Mouse (Mus musculus) left cerebral cortex, adult 8-10 months (tissue): ENCODE measurements around the gene Egfl8. TPM values are rescaled to one million over a fixed set of nuclear protein-coding genes. Genes with fewer than 3 reads are reported as not detected.

Experiments used
- DNase-seq, 2 experiments: peaks; one replicate each; pipeline ENCODE4 v3.0.0; 2022; ENCODE audit warnings: low spot score in 2 of 2
- total RNA-seq, 4 experiments: library from RNA; stranded (reverse); gene quantifications; 2 replicates each; pipeline ENCODE4 v1.2.4; 2022

Gene Egfl8
- total RNA-seq, 4 experiments from 2014 or later, result 3.0 to 4.9 (median 3.4) TPM

- no peak for DNase-seq
Observed at GRCm38 (mm10) chr17:34597566-34598095, 18.1 kb downstream of the Egfl8 start, which contains the start of gene Ager. Gene Ager (plus strand): TSS chr17:34597862.

DNA sequence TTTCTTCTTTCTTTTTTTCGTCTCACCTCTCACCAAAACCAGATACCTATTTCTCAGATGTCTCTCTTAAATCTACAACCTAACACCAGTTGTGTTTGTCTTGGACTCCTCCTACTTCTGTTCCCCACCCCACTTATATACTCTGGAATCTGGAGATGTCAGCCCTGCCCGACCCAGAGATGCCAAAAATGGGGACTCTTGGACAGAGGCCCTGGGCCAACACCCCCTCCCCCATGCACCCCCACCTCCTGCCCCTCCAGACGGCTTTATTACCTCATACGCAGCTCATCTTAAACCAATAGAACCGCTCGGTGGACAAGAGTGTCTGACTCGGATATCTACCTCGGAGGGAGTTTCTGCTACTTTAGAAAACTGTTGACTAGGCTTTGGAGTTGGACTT, 19.7 kb downstream of the Egfl8 start:
- no peak for DNase-seq

DNA sequence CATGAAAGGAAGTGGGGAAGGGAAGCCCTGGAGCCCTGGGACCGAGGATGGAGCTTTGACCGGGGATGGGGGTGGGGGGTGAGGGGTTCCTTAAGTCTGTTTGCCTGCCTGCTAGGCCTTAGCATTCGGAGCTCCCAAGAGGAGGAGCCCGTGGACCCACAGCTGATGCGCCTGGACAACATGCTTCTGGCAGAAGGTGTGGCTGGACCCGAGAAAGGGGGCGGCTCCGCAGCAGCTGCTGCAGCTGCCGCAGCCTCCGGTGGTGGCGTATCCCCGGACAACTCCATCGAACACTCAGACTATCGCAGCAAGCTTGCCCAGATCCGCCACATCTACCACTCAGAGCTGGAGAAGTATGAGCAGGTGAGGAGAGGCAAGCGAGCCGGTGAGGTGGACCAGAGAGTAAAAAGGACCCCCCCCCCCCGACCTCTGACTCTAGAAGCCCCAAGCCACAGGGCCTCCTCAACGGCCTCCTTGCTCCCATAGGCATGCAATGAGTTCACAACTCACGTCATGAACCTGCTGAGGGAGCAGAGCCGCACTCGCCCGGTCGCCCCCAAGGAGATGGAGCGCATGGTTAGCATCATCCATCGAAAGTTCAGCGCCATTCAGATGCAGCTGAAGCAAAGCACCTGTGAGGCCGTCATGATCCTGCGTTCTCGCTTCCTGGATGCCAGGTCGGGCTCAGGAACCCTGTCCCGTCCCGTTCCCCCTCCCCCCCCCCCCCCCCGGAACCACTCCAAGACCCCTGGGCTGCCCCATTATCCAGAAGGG, 21.8 kb downstream of the Egfl8 start:
- DNase-seq, result peak in 1 of 2 experiments; percentile 27

GRCm38 (mm10) chr17:34592581-34593549, 22.9 kb downstream of the Egfl8 start:
- peak in 1 of 2 experiments; percentile 43 for DNase-seq

DNA sequence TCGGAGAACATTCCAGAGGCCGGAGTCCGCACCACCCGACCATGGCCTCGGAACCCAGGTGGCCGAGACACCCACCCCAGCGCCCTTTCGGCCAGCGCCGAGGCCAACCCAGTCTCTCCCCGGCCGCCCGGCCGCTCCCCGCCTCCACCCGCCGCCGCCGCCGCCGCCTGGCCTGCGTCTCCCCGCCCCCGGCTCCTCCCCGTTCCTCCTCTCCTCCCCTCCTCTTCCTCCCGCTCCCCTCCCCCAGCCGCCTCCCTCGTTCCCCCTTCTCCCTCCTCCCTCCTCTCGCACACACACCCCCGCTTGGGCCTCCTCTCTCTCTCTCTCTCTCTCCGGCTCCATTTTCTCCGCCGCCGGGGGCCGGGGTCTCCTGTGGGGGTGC, 23.8 kb downstream of the Egfl8 start:
- peak in 1 of 2 experiments; percentile 39 for DNase-seq

- no peak for DNase-seq
Observed at GRCm38 (mm10) chr17:34591029-34591993, 24.5 kb downstream of the Egfl8 start, which contains the start of gene Pbx2. Gene Pbx2 (plus strand): TSS chr17:34591266.

DNA sequence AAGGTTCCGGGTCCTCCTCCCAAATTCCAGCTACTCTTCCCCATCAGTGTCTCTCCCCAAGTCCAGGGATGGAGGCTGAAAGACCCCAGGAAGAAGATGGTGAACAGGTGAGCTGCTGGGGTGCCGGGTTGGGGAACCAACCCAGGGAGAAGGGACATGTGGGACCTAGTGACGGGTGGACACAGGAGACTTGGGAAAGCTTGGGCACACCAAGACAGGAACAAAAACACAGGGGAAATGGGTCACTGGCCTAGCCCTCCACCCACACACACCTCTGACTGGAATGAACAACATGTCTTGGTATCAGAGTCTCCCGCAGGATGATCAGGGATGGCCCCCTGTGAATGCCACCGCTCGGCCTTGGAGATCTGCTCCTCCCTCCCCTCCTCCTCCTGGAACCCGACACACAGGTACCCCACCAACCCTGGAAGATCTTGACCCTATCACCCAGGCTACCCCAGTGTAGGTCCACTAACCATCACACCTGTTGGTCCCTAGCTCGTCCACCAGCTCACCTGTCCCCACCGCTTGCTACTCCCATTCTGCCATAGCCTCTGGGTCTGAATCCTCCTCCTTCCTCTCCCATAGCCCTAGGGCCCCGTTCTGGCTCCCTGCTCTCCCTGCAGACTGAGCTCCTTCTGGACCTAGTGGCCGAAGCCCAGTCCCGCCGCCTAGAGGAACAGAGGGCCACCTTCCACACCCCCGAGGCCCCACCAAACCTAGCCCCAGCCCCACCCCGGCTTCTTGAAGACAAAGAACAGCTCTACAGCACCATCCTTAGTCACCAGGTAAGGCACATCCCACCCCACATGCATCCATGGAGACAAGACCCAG, 25.4 kb downstream of the Egfl8 start:
- DNase-seq, result no peak

DNA sequence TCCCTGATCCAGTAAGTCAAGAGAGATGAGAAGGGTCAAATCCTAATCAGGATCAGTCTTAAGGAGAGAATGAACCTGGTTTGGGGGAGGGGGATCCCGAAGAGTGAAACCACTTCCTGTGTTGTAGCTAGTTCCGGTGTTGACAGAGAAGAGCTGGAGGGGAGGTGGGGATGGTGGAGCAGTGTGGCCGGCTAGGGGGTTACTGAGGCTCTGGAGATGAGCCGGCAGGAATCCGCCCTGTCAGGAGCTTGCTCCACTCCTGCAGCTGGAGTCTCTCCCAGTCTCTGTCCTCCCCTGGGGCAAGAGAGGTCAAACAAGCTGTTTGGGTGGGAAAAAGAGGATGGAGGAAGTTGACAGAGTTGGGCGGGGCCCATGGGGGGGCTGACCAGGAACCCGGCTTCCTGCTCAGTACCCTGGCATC, 26.1 kb downstream of the Egfl8 start, which contains the start of gene Gpsm3:
Gpsm3 (plus strand) TSS at position 126 of the 421 bp plus-strand sequence.
- DNase-seq, result no peak

- DNase-seq, result no peak
Observed at GRCm38 (mm10) chr17:34589206-34589605, 26.6 kb downstream of the Egfl8 start.

- no peak for DNase-seq
Observed at GRCm38 (mm10) chr17:34588767-34589166, 27.0 kb downstream of the Egfl8 start.

- DNase-seq, result no peak
Observed at GRCm38 (mm10) chr17:34587814-34588213, 28.0 kb downstream of the Egfl8 start.

GRCm38 (mm10) chr17:34587423-34587811, 28.4 kb downstream of the Egfl8 start:
- DNase-seq, result peak; percentile 96 to 99

DNA sequence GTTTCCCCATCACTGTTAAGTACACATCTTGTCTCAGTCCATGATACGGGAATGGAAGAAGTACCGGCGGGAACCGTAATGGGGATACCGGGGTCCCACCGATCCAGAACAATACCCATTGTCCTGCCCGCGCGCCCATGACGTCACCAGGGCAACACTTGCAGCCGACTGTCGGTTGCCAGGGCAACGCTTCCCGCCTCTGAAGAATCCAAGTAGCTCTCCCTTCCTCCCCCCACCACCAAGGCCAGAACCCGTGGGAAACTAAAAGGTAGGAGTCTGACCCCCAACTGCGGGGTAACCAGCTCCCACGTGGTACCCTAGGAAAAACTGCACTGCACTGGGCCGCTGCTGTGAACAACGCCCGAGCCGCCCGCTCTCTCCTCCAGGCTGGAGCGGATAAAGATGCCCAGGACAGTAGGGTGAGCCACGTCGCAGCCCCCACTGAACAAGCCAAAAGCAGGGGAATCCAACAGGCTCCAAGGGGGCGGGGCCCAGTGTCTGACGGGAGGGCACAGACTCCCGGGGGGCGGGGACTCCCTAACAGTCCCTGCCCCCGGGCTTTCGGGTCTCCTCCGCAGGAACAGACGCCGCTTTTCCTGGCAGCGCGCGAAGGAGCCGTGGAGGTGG, 28.9 kb downstream of the Egfl8 start:
- peak; percentile 83 to 91 for DNase-seq

DNA sequence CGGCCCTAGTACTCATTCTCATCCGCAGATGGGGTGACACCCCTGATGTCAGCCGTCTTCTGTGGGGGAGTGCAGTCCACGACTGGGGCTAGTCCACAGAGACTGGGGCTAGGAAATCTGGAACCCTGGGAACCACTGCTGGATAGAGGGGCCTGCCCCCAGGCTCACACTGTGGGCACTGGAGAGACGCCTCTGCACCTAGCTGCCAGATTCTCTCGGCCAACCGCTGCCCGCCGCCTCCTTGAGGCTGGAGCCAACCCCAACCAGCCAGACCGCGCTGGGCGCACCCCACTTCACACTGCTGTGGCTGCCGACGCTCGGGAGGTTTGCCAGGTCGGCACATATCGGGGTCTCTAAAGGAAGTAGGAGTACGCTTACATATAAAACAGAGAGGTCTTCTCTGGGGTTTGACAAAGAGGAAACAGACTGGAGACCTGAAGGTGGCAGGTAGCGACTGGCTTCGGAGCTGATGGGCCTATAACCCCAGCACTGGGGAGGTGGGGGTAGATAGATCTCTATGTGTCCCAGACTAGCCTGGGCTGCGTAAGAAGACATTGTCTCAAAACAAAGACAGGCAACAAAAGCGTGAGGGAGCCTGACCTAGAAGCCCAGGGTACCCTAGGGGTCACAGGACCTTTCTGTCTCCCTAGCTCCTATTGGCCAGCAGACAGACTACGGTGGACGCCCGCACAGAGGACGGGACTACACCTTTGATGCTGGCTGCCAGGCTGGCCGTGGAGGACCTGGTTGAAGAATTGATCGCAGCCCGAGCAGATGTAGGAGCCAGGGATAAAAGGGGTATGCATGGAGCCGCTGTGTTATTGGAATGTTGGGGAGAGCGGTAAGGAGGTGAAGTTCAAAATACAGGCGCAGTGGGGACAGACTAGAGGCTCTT, 29.6 kb downstream of the Egfl8 start:
- no peak for DNase-seq

DNA sequence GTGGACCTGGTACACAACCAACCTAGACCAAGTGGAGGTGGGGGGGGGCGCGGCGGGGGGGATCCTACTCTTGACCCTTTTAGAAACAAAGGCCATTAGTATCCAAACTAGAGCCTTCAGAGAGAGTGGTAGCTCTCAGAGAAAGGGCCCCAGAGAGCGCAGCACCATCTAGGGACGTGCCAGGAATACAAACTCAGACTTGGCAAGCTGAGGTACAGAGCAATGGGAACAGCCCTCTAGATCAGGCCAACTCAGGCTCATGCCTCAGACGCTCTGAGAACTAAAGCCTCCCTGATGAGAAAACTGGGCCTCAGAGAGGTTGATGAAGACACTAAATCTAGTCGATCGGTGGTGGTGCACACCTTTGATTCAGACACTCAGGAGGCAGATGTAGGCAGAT, 30.6 kb downstream of the Egfl8 start:
- no peak for DNase-seq

DNA sequence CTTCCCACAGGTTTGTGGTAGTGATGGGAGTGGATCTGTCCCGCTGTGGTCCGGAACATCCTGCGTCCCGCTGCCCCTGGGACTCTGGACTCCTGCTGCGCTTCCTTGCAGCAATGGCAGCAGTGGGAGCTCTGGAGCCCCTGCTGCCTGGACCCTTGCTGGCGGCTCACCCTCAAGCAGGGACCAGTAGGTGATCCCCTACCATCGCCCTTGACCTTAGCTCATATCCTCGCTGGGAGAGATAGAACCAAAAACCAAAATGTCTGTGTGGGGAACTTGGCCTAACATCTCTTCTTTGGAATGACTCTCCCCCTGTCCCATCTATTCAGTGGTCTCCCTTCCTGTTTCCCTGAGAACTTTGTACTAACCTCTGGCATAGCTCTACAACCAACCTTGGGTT, 32.0 kb downstream of the Egfl8 start:
- no peak for DNase-seq

GRCm38 (mm10) chr17:34583397-34583796, 32.4 kb downstream of the Egfl8 start:
- DNase-seq, result no peak

DNA sequence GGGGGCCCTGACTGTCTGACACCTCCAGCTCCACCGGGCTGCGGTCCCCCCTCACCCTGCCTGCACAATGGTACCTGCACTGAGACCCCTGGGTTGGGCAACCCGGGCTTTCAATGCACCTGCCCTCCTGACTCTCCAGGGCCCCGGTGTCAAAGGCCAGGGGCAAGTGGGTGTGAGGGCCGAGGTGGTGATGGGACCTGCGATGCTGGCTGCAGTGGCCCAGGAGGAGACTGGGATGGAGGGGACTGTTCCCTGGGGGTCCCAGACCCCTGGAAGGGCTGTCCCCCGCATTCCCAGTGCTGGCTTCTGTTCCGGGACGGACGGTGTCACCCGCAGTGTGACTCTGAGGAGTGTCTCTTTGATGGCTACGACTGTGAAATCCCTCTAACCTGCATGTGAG, 33.2 kb downstream of the Egfl8 start:
- no peak for DNase-seq
